Mouse (Mus musculus) stomach, embryonic 16.5 days (tissue): ENCODE results near the gene Hoxd12. TPM values are rescaled to one million over a fixed set of nuclear protein-coding genes. Genes with fewer than 3 reads are reported as not detected.

Experiments used
- ATAC-seq: fragments of 200-750 bp; cut with Nextera tagmentation; 2 replicates; pipeline ENCODE4 v1.8.0; 2017; ENCODE audit warnings: moderate number of reproducible peaks, moderate TSS enrichment; ENCODE audit not compliant: insufficient read depth, low FRiP score
- H3K27ac ChIP-seq: fragments of 300-500 bp; sonication (generic); 2 replicates; pipeline ENCODE4 v1.5.1; 2014; ENCODE audit warnings: low read length
- H3K27me3 ChIP-seq: fragments of 300-500 bp; sonication (generic); 2 replicates; pipeline ENCODE4 v1.6.1; 2014; ENCODE audit warnings: low read length, control low read depth, mixed read lengths; ENCODE audit not compliant: control insufficient read depth, insufficient read depth
- H3K36me3 ChIP-seq: fragments of 300-500 bp; sonication (generic); 2 replicates; pipeline ENCODE4 v1.6.1; 2014; ENCODE audit warnings: low read length; ENCODE audit not compliant: control insufficient read depth, insufficient read depth
- H3K4me1 ChIP-seq: fragments of 300-500 bp; sonication (generic); 2 replicates; pipeline ENCODE4 v1.6.1; 2014; ENCODE audit warnings: low read length, control low read depth, mixed read lengths; ENCODE audit not compliant: control insufficient read depth, insufficient read depth
- H3K4me2 ChIP-seq: fragments of 300-500 bp; sonication (generic); 2 replicates; pipeline ENCODE4 v1.6.1; 2014; ENCODE audit warnings: low read depth, low read length, mixed read lengths
- H3K4me3 ChIP-seq: fragments of 300-500 bp; sonication (generic); replicated peaks from 2 replicates; pipeline ENCODE4 v1.5.1; 2014; ENCODE audit warnings: mild to moderate bottlenecking, low read length
- H3K9ac ChIP-seq: fragments of 300-500 bp; sonication (generic); 2 replicates; pipeline ENCODE4 v1.6.1; 2014; ENCODE audit warnings: low read length
- H3K9me3 ChIP-seq: fragments of 300-500 bp; sonication (generic); replicated peaks from 2 replicates; pipeline ENCODE4 v1.6.1; 2016; ENCODE audit warnings: low read length, control low read depth; ENCODE audit not compliant: control insufficient read depth
- WGBS: fragments of 180-500 bp; shearing (Covaris S2); extraction: QIAGEN DNeasy Blood & Tissue Kit; methylation state at CpG from one replicate; pipeline ENCODE4 v1.1.7; 2014; 5-methylcytosine and 5-hydroxymethylcytosine counted together
- polyA plus RNA-seq: library from polyadenylated mRNA; unstranded; fragments of >200 nt; fragmentation: Nextera tagmentation; extraction: Ambion mirVana; gene quantifications from 2 replicates; pipeline ENCODE4 v1.2.1, GENCODE M21; 2015

The Hoxd12 gene
- polyA plus RNA-seq, 1 experiment from 2014 or later, result 0.05 TPM

GRCm38 (mm10) chr2:74660421-74661375 lies 14.1 kb upstream of the Hoxd12 start:
- Histone ChIP-seq H3K4me3 (no peak overlapping the region), H3K27ac (no peak overlapping the region), H3K9ac (no peak overlapping the region), H3K9me3 (no peaks in the 10 kb centered on the region), H3K4me1 (peaks cover 12% of the 10 kb centered on the region), H3K27me3 (peaks cover 83% of the 10 kb centered on the region), H3K36me3 (no peaks in the 10 kb centered on the region), H3K4me2 (no peak overlapping the region)
- 4% methylated on average over 30 of the region's 30 CpGs for WGBS
- ATAC-seq, result no peak

GRCm38 (mm10) chr2:74661685-74662084 lies 13.1 kb upstream of the Hoxd12 start:
- WGBS, result under 1% methylated on average over 14 of the region's 14 CpGs
- Histone ChIP-seq H3K9me3 (no peaks in the 10 kb centered on the region), H3K4me2 (peak overlapping the region; percentile 31; the same call in 1 of the 2 replicates), H3K4me1 (peaks cover 7% of the 10 kb centered on the region; the same call in 1 of the 2 replicates), H3K27me3 (peaks cover 85% of the 10 kb centered on the region), H3K9ac (no peak overlapping the region), H3K4me3 (peak overlapping the region; percentile 21; the same call in 1 of the 2 replicates), H3K36me3 (no peaks in the 10 kb centered on the region), H3K27ac (no peak overlapping the region)
- no peak for ATAC-seq

GRCm38 (mm10) chr2:74663291-74663925 lies 11.4 kb upstream of the Hoxd12 start:
- no peak overlapping the region for H3K4me2 ChIP-seq
- ATAC-seq, result no peak
- WGBS, result 2% methylated on average over 18 of the region's 18 CpGs
- no peak overlapping the region for H3K27ac ChIP-seq
- H3K9ac ChIP-seq, result no peak overlapping the region
- no peak overlapping the region for H3K4me3 ChIP-seq
- peaks cover 92% of the 10 kb centered on the region for H3K27me3 ChIP-seq
- peaks cover 11% of the 10 kb centered on the region for H3K4me1 ChIP-seq
- no peaks in the 10 kb centered on the region for H3K36me3 ChIP-seq
- no peaks in the 10 kb centered on the region for H3K9me3 ChIP-seq

GRCm38 (mm10) chr2:74666411-74666810 lies 8.4 kb upstream of the Hoxd12 start:
- Histone ChIP-seq H3K4me1 (peaks cover 14% of the 10 kb centered on the region), H3K4me3 (no peak overlapping the region), H3K27me3 (peaks cover 92% of the 10 kb centered on the region), H3K9ac (no peak overlapping the region), H3K27ac (no peak overlapping the region), H3K4me2 (no peak overlapping the region), H3K9me3 (no peaks in the 10 kb centered on the region), H3K36me3 (no peaks in the 10 kb centered on the region)
- WGBS, result 2% methylated on average over 7 of the region's 7 CpGs
- no peak for ATAC-seq

- H3K36me3 ChIP-seq, result no peaks in the 10 kb centered on the region
- no peak overlapping the region for H3K4me2 ChIP-seq
- H3K27ac ChIP-seq, result no peak overlapping the region
- H3K9me3 ChIP-seq, result no peaks in the 10 kb centered on the region
- H3K9ac ChIP-seq, result no peak overlapping the region
- peaks cover 10% of the 10 kb centered on the region; the same call in 1 of the 2 replicates for H3K4me1 ChIP-seq
- 0 out of 2 replicates have a peak, but pooled peaks have one; percentile 7 for ATAC-seq
- WGBS, result 4% methylated on average over 36 of the region's 36 CpGs
- H3K27me3 ChIP-seq, result peaks cover 92% of the 10 kb centered on the region
- H3K4me3 ChIP-seq, result no peak overlapping the region
Observed at GRCm38 (mm10) chr2:74667191-74667841, 7.5 kb upstream of the Hoxd12 start.

- ATAC-seq, result peak; percentile 40; the same call in 1 of the 2 replicates
- 0% methylated on average over 28 of the region's 51 CpGs for WGBS
- Histone ChIP-seq H3K9ac (no peak within 1 kb of the TSS; the same call in 1 of the 2 replicates), H3K9me3 (no peaks in the 10 kb centered on the region), H3K36me3 (no peaks in the 10 kb centered on the region), H3K27me3 (peaks cover 93% of the 10 kb centered on the region), H3K4me3 (peak within 1 kb of the TSS; percentile 42), H3K4me2 (peak within 1 kb of the TSS; percentile 46), H3K4me1 (peaks cover 14% of the 10 kb centered on the region; the same call in 1 of the 2 replicates), H3K27ac (no peak within 1 kb of the TSS)
Observed at GRCm38 (mm10) chr2:74667842-74668357, 6.9 kb upstream of the Hoxd12 start, which contains the start of gene Hoxd13. TSS of gene Hoxd13 (plus strand) at chr2:74668310.

- no peak overlapping the region; the same call in 1 of the 2 replicates for H3K9ac ChIP-seq
Observed at GRCm38 (mm10) chr2:74668370-74669229, 6.2 kb upstream of the Hoxd12 start.

GRCm38 (mm10) chr2:74669230-74669578 lies 5.6 kb upstream of the Hoxd12 start:
- ATAC-seq, result no peak
- WGBS, result 2% methylated on average over 3 of the region's 3 CpGs
- no peak overlapping the region for H3K4me3 ChIP-seq
- H3K36me3 ChIP-seq, result no peaks in the 10 kb centered on the region
- H3K4me2 ChIP-seq, result no peak overlapping the region
- H3K9me3 ChIP-seq, result no peaks in the 10 kb centered on the region
- peaks cover 93% of the 10 kb centered on the region for H3K27me3 ChIP-seq
- H3K4me1 ChIP-seq, result peaks cover 14% of the 10 kb centered on the region; the same call in 1 of the 2 replicates
- no peak overlapping the region for H3K9ac ChIP-seq
- H3K27ac ChIP-seq, result no peak overlapping the region

More at GRCm38 (mm10) chr2:74668370-74669229, 6.2 kb upstream of the Hoxd12 start:
- Histone ChIP-seq H3K36me3 (no peaks in the 10 kb centered on the region), H3K27ac (no peak overlapping the region), H3K4me2 (peak overlapping the region; percentile 46), H3K4me3 (peak overlapping the region; percentile 42), H3K27me3 (peaks cover 93% of the 10 kb centered on the region), H3K9me3 (no peaks in the 10 kb centered on the region), H3K4me1 (peaks cover 14% of the 10 kb centered on the region; the same call in 1 of the 2 replicates)
- 0 out of 2 replicates have a peak, but pooled peaks have one; percentile 39 for ATAC-seq
- WGBS, result under 1% methylated on average over 69 of the region's 74 CpGs
